Mouse (Mus musculus) myocyte (in vitro differentiated cells): ENCODE measurements around the gene Olfr64.

ENCODE experiments used
- POLR2A ChIP-seq: IDR thresholded peaks from one replicate; pipeline ENCODE4 v1.6.1; 2011; ENCODE audit warnings: low read depth, mild to moderate bottlenecking, control low read depth, moderate library complexity; ENCODE audit not compliant: insufficient read length
- POLR2AphosphoS2 ChIP-seq: IDR thresholded peaks from one replicate; pipeline ENCODE4 v1.6.1; 2011; ENCODE audit warnings: low read depth, control low read depth; ENCODE audit not compliant: insufficient read length
- TCF12 ChIP-seq: IDR thresholded peaks from one replicate; pipeline ENCODE4 v1.6.1; 2011; ENCODE audit warnings: mild to moderate bottlenecking, control low read depth; ENCODE audit not compliant: poor library complexity, insufficient read depth, severe bottlenecking
- USF1 ChIP-seq: IDR thresholded peaks from one replicate; pipeline ENCODE4 v1.6.1; 2011; ENCODE audit warnings: low read depth, mild to moderate bottlenecking, control low read depth, moderate library complexity

GRCm38 (mm10) chr7:103903187-103903586, 8.9 kb upstream of the Olfr64 start, which contains the start of gene Olfr65:
- TF ChIP-seq POLR2A (no peak), TCF12 (no peak), POLR2AphosphoS2 (no peak), USF1 (no peak)
